Mouse (Mus musculus): ENCODE results near the gene F930015N05Rik. TPM values are rescaled to one million over a fixed set of nuclear protein-coding genes. Genes with fewer than 3 reads are reported as not detected.

The F930015N05Rik gene
- total RNA-seq, 2 experiments from 2014 or later = 0.23 TPM; not detected in 1

- no peak for DNase-seq (ENCODE audit: low spot score in 2 of 2)
Measured at GRCm38 (mm10) chr11:64386333-64386732, 50.1 kb downstream of the F930015N05Rik start.

Other genes with a start within 250 kb of the F930015N05Rik start
- under 1 TPM; 0.44 to 0.67 TPM for gene Hs3st3a1, start 1.3 kb downstream of the F930015N05Rik start, total RNA-seq (2021)